Mouse (Mus musculus) megakaryocyte, embryonic 14.5 days (primary cell): ENCODE measurements around the gene Sprr1a.

ENCODE experiments used
- FLI1 ChIP-seq: IDR thresholded peaks from 2 replicates; pipeline ENCODE4 v1.6.1; 2012; ENCODE audit warnings: low read length, inconsistent platforms, mixed read lengths
- GATA1 ChIP-seq: IDR thresholded peaks from 3 replicates; pipeline ENCODE4 v1.6.1; 2012; ENCODE audit warnings: mixed read lengths, low read length, inconsistent platforms, borderline replicate concordance

DNA sequence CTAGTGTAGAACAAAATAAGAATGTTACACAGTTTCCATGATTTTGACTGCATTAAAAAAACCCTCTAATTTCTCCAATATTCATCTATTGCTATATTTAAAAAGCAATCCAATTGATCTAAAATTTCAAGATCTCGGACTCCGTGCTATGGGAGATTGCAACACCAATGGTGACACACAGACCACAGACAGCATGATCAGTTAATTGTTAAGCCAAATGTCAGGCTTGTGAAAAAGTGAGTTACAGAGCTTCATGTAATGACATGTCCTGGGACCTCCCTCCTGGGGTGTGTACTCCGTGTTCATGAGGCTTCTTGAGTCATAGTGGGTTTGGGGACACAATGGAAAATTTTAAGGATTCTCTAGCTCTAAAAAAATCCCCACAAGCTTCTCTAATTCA is 45.5 kb downstream of the Sprr1a start:
- TF ChIP-seq FLI1: no peak
- no peak for TF ChIP-seq GATA1
